Mouse (Mus musculus): Measurements from ENCODE around the gene Trnau1ap. TPM values are rescaled to one million over a fixed set of nuclear protein-coding genes. Genes with fewer than 3 reads are reported as not detected.
A peak's percentile ranks its signal among the peaks of the same experiment; 100 is the strongest.
"Not testable (repeated sequence)": the region's sequence is repeated elsewhere in the genome, so short reads cannot be mapped to it uniquely, and the experiment has no call there.

Gene Trnau1ap
- total RNA-seq, 2 experiments from 2014 or later: 20.1 to 22.1 TPM

DNA sequence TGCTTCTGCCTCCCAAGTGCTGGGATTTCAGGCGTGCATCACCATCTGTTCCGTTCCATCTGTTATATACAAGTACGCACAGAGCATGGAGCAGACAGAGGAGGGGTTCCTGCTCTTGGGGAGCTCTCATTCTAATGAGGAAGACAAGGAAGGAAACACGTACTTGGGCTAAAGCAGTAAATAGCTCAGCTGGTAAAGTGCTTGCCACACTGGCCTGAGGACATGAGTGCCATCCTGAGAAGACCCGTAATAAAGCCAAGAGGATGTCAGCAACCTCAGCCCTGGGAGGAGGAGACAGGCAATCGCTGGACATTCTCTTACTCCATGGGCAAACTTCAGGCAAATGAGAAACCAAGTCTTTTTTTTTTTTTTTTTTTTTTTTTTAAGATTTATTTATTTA lies 23.3 kb downstream of the Trnau1ap start:
- DNase-seq (ENCODE audit: low spot score in 2 of 2): no peak
- intact Hi-C loops (cut with DNase I): no loop called here

- intact Hi-C loops (cut with DNase I): no loop called here
- DNase-seq (ENCODE audit: low spot score in 2 of 2): no peak
These were observed 24.1 kb downstream of the Trnau1ap start for GRCm38 (mm10) chr4:132305276-132305675.

DNA sequence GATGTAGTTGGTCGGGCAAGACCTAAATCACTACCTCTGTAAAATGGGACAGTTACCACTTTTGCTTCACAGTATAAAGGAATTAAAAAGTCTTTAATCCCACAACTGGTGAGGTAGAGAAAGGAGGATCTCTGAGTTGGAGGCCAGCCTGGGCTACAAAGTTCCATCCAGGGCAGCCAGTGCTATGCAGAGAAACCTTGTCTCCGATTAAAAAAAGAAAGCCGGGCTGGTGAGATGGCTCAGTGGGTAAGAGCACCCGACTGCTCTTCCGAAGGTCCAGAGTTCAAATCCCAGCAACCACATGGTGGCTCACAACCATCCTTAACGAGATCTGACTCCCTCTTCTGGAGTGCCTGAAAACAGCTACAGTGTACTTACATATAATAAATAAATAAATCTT lies 25.9 kb downstream of the Trnau1ap start:
- intact Hi-C loops (cut with DNase I); DNase-seq (ENCODE audit: low spot score in 2 of 2): not testable (repeated sequence)

- DNase-seq (ENCODE audit: low spot score in 2 of 2): peak; percentile 62 to 66
- intact Hi-C loops (cut with DNase I): no loop called here
These were observed 26.3 kb downstream of the Trnau1ap start, which contains the start of gene Rab42 for GRCm38 (mm10) chr4:132302939-132303479. Gene Rab42, minus strand, starts transcription at chr4:132303385.

- intact Hi-C loops (cut with DNase I): no loop called here
- DNase-seq (ENCODE audit: low spot score in 2 of 2): no peak
These were observed 27.1 kb downstream of the Trnau1ap start for GRCm38 (mm10) chr4:132301965-132302938.

DNA sequence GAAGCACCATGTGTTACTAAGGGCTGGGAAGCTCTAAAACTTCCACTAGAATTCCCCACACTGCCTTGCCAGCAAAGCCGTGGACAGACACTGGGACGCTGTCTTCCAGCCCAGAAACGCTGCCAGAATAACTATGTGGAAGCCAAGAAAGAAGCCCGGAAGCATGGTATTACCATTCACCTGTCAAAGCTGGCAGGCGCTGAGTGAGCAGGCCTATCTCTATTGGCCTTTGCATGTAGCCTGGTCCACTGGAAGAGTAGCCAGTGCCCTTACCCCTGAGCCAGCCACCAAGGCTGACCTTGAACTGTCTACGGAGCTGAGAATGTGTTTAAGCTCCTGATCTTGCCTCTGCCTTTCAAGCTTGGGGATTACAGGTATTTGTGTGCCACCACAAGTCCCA lies 27.9 kb downstream of the Trnau1ap start:
- DNase-seq (ENCODE audit: low spot score in 2 of 2): no peak
- intact Hi-C loops (cut with DNase I): no loop called here

GRCm38 (mm10) chr4:132299849-132300248 lies 29.5 kb downstream of the Trnau1ap start:
- no peak for DNase-seq (ENCODE audit: low spot score in 2 of 2)
- intact Hi-C loops (cut with DNase I): no loop called here

DNA sequence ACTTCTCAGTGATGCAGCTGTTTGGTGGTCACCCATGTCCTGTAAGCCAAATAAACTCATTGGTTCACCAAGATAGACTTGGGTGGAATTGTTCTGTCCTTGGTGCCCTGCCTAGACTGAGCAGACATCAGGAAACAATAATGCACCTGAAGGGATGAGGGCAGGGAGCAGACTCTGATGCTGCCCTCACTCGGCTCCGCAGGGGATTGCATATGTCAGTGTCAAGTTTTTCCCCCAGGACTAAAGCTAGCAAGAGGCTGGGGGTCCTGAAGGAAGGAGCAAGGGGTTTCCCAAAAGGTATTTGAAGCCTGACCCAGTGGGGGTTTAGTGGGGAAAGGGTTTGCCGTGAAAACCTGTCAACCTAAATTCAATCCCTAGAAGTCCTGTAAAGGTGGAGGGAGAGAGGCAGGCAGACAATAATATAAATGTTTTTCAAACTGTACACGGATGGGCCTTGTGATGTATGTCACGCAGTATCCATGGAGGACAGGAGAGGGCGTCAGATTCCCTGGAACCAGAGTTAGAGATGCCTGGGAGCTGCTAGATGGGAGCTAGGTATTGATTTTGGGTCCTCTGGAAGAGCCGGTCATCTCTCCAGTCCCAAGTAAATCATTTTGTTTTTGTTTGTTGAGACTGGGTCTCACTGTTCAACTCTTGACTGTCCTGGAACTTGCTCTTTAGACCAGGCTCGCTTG lies 33.5 kb downstream of the Trnau1ap start:
- intact Hi-C loops (cut with DNase I): no loop called here
- no peak for DNase-seq (ENCODE audit: low spot score in 2 of 2)

DNA sequence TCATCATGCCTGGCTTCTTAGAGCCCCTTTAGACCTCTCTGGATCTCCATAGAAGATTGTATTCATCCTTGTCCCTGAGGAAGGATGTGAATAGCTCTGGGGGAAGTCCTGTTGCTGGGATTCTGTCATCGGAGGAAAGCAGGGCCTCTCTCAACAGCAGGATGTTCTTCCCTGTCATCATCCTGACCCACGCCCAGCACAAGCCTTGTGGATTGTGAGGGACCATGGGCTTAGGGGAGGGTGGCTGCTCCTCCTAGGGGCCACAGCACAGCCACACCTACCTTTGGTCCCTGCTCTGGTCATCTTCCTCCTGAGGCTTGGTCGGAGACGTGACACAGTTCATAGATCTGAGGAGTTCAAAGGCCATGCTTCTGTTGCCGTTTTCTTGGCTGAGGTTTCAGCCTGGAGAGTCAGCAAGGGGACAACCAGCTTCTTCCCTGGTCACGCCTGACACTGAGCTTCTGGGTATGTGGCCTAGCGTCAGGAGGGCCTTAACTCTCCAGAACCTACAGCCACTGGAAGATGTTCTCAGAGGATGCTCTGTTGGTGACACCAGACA lies 35.6 kb downstream of the Trnau1ap start:
- DNase-seq (ENCODE audit: low spot score in 2 of 2): no peak
- intact Hi-C loops (cut with DNase I): loop anchor here (5.0 kb wide), 2 partner anchors 54 to 219 kb away; partner anchors contain the start of gene Sesn2

- peak; percentile 54 to 67 for DNase-seq (ENCODE audit: low spot score in 2 of 2)
- intact Hi-C loops (cut with DNase I): loop anchor here (5.0 kb wide), 2 partner anchors 54 to 219 kb away; partner anchors contain the start of gene Sesn2
These were observed 36.4 kb downstream of the Trnau1ap start for GRCm38 (mm10) chr4:132292988-132293387.

DNA sequence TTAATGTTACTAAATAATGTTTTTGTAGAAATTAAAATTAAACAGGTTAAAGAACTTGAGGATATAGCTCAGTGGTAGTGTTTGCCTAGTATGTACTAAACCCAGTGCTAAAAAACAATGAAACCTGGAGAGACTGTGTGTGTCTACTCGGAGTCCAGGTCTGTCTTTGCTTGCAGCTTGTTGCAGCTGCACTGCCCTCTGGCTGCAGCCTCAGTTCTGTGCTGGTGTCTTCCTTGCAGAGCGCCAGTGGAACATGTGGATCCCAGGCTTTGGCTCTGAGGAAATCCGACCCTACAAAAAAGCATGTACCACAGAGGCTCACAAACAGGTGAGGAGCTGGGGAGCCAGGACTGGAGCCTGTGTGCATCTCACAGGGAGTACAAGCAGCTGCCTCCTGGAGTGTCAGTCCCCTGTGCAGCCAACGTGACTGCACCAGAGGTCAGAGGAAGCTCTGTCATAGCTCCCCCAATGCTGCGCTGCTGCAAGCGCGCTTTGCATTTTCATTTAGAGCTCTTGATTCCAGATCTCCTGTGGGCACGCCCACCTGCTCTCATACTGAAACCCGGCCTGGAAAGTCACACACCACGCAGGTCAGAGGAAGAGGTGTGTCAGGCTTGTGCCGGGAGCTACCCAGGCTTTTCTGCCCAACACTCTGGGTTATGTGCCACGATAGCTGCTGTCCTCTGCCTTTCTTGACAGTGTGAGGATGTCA lies 37.6 kb downstream of the Trnau1ap start:
- intact Hi-C loops (cut with DNase I): loop anchor here (5.0 kb wide), 2 partner anchors 56 to 221 kb away; partner anchors contain the start of gene Sesn2

DNA sequence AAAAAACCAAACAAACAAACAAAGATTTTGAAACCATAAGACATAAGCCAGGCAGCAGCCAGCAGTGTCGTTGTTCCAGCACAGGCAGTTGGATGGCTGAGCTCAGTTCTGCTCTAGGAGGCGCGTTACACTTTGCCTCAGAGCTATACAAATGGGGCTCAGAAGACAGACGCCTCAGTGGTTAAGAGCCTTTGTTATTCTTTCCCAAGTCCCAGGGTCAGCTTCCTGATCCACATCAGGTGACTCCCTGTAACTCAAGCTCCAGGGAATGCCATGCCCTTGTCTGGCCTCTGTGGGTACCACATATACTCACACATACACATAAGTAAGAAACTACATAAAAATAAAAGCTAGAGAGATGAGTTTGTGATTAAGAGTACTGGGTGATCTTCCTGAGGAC lies 38.3 kb downstream of the Trnau1ap start:
- intact Hi-C loops (cut with DNase I): loop anchor here (5.0 kb wide), 2 partner anchors 56 to 221 kb away; partner anchors contain the start of gene Sesn2
- DNase-seq (ENCODE audit: low spot score in 2 of 2): no peak

More for the DNA sequence above, 37.6 kb downstream of the Trnau1ap start:
- no peak for DNase-seq (ENCODE audit: low spot score in 2 of 2)

DNA sequence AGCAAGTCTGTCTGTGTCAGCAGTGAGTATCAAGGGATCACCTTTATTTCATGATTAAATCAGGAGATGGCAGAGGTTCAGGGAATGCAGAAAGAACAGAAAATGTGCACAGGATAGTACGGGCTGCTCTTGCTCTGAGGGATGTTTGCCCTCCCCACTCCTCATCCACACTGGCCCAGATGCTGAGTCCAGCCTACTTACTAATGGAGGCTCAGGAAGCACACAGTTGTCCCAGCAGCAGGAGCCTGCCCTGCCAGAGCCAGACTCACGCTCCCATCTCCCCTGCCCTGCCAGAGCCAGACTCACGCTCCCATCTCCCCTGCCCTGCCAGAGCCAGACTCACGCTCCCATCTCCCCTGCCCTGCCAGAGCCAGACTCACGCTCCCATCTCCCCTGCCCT lies 40.5 kb downstream of the Trnau1ap start:
- intact Hi-C loops (cut with DNase I); DNase-seq (ENCODE audit: low spot score in 2 of 2): not testable (repeated sequence)

GRCm38 (mm10) chr4:132275949-132276348 lies 53.4 kb downstream of the Trnau1ap start:
- intact Hi-C loops (cut with DNase I): no loop called here
- DNase-seq (ENCODE audit: low spot score in 2 of 2): no peak

GRCm38 (mm10) chr4:132274156-132274862 lies 55.0 kb downstream of the Trnau1ap start, which contains the start of gene Taf12:
Gene Taf12, plus strand, starts transcription at chr4:132274375.
- intact Hi-C loops (cut with DNase I): loop anchor here (5.0 kb wide), 1 partner anchor 78 kb away; the partner anchor contains the start of gene Rcc1
- peak; percentile 93 to 94 for DNase-seq (ENCODE audit: low spot score in 2 of 2)

- intact Hi-C loops (cut with DNase I): loop anchor here (5.0 kb wide), 1 partner anchor 79 kb away; the partner anchor contains the start of gene Rcc1
- DNase-seq (ENCODE audit: low spot score in 2 of 2): no peak
These were observed 56.2 kb downstream of the Trnau1ap start for GRCm38 (mm10) chr4:132273166-132273565.

DNA sequence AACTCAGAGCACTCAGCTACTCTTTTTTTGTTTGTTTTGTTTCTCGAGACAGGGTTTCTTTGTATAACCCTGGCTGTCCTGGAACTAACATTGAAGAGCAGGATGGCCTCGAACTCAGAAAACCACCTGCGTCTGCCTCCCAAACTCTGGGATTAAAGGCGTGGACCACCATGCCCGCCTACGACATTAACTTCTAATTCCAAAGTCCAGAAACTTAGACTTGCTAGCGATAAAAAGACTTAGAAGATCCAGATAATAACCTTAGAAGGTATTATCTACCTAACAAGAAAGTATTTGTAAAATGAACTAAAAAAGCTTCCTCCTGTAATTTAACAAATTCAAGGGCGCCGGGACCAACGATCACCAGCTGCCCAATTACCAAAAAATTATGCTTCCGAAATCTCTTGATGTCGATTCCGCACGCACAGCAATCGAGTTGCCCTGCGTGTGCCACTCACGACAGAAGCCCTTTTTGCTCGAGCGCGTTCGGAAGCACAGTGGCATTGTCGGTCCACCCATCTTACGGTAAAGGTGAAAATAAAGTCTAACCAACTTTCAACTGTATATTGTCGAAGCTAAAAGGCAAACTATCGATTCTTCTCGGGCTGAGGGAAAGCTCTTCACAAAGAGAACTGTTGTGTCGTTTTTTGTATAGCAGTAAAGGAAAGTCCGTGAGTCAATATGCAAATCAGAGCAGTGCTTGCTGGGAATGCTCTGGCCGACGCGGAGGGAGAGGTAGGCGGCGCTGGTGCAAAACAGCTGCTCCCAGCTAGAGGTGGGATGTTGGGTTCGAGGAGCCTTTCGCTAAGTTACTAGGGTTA lies 59.4 kb downstream of the Trnau1ap start:
- intact Hi-C loops (cut with DNase I): loop anchor here (5.0 kb wide), 1 partner anchor 82 kb away; the partner anchor contains the start of gene Rcc1
- peak; percentile 84 to 89 for DNase-seq (ENCODE audit: low spot score in 2 of 2)
